Mouse (Mus musculus): ENCODE results near the gene 1700019A02Rik. TPM values are rescaled to one million over a fixed set of nuclear protein-coding genes. Genes with fewer than 3 reads are reported as not detected.

Gene 1700019A02Rik
- total and polyA plus RNA-seq, 3 experiments = not detected

- H3K4me1 ChIP-seq (ENCODE audit: control insufficient read depth in 1 of 2, insufficient read depth in 2 of 2, low read length in 2 of 2) = no peaks in the 10 kb centered on the region
- no peaks in the 10 kb centered on the region for H3K9me3 ChIP-seq (replicated peaks; ENCODE audit: insufficient read depth, low read length)
- H3K9ac ChIP-seq (ENCODE audit: control insufficient read depth, low read depth, low read length, poor library complexity, severe bottlenecking) = no peak overlapping the region
- H3K4me3 ChIP-seq (ENCODE audit: control insufficient read depth in 1 of 2, insufficient read depth in 1 of 2, low read depth in 2 of 2, low read length in 2 of 2) = no peak overlapping the region
- H3K27me3 ChIP-seq (ENCODE audit: control insufficient read depth in 1 of 2, insufficient read depth in 2 of 2, low read length in 2 of 2) = no peaks in the 10 kb centered on the region
- TF ChIP-seq GABPA (IDR thresholded peaks at IDR 0.05; ENCODE audit: low read depth, low read length) (no peak), TAL1 (IDR thresholded peaks at IDR 0.05; ENCODE audit: low read length) (no peak), MAFK (IDR thresholded peaks at IDR 0.05; ENCODE audit: borderline replicate concordance, low read depth, low read length) (no peak), NRF1 (IDR thresholded peaks at IDR 0.05; ENCODE audit: insufficient read depth, low read depth, low read length, poor library complexity, severe bottlenecking) (no peak), POLR2A (IDR thresholded peaks at IDR 0.05; ENCODE audit: control insufficient read depth in 1 of 2, insufficient read depth in 1 of 2, low read depth in 1 of 2, low read length in 2 of 2, poor library complexity in 1 of 2) (no peak), KAT2A (conservative IDR thresholded peaks at IDR 0.05; ENCODE audit: low read depth, low read length) (no peak), SIN3A (IDR thresholded peaks at IDR 0.05; ENCODE audit: low read length) (no peak), EP300 (IDR thresholded peaks at IDR 0.05; ENCODE audit: low read depth in 1 of 2, low read length in 2 of 2) (no peak), NELFE (IDR thresholded peaks at IDR 0.05; ENCODE audit: low read depth, low read length) (no peak)
- no peaks in the 10 kb centered on the region for H3K79me2 ChIP-seq (ENCODE audit: control insufficient read depth, insufficient read depth, low read length, poor library complexity)
- H3K27ac ChIP-seq (ENCODE audit: control insufficient read depth, low read depth, low read length) = no peak overlapping the region
- DNase-seq (ENCODE audit: low read depth, low spot score) = no peak
- no peaks in the 10 kb centered on the region for H3K36me3 ChIP-seq (ENCODE audit: control insufficient read depth in 1 of 2, insufficient read depth in 2 of 2, low read length in 2 of 2)
Observed at GRCm38 (mm10) chr1:53123066-53123465, 64.4 kb downstream of the 1700019A02Rik start.

DNA sequence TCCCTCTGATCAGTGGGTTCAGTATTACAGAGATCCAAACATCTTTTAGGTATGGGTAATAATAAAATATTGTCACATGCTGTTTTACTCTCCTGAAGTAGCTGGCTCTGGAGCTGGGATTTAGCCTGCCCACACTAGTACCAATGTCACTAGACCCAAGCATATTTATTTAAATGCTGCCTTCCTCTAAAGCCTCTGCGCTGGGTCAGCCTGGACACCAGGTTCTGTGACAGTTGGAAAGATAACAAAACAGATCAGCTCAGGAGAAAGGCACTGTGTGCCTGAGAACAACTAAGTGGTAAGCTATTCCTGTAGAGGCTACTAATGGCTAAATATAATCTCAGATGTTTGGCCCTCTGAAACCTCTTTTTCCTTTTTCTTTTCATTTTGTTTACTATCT is 76.9 kb downstream of the 1700019A02Rik start:
- TF ChIP-seq SMC3 (IDR thresholded peaks at IDR 0.05; ENCODE audit: low read depth, low read length) = no peak
- no peak for TF ChIP-seq MYC (IDR thresholded peaks at IDR 0.05; ENCODE audit: low read depth, low read length)
- TF ChIP-seq RAD21 (IDR thresholded peaks at IDR 0.05; ENCODE audit: low read depth, low read length) = no peak
- TF ChIP-seq ETS1 (IDR thresholded peaks at IDR 0.05; ENCODE audit: low read depth, low read length) = no peak
- no peak for TF ChIP-seq CHD2 (IDR thresholded peaks at IDR 0.05; ENCODE audit: low read length)
- TF ChIP-seq ZNF384 (IDR thresholded peaks at IDR 0.05; ENCODE audit: low read depth, low read length) = no peak
- no peak for TF ChIP-seq MAFK (IDR thresholded peaks at IDR 0.05; ENCODE audit: borderline replicate concordance, low read depth, low read length)
- no peak for TF ChIP-seq CHD1 (IDR thresholded peaks at IDR 0.05; ENCODE audit: low read depth, low read length)
- TF ChIP-seq GATA1 (IDR thresholded peaks at IDR 0.05; ENCODE audit: low read depth, low read length) = no peak
- TF ChIP-seq USF1 (IDR thresholded peaks at IDR 0.05; ENCODE audit: low read depth, low read length) = no peak
- Histone ChIP-seq H3K79me2 (ENCODE audit: control insufficient read depth, insufficient read depth, low read length, poor library complexity) (no peaks in the 10 kb centered on the region), H3K36me3 (ENCODE audit: control insufficient read depth in 1 of 2, insufficient read depth in 2 of 2, low read length in 2 of 2) (no peaks in the 10 kb centered on the region)

More for the DNA sequence above, 76.9 kb downstream of the 1700019A02Rik start:
- Histone ChIP-seq H3K9ac (ENCODE audit: control insufficient read depth, low read depth, low read length, poor library complexity, severe bottlenecking) (no peak overlapping the region), H3K4me1 (ENCODE audit: control insufficient read depth in 1 of 2, insufficient read depth in 2 of 2, low read length in 2 of 2) (no peaks in the 10 kb centered on the region), H3K9me3 (replicated peaks; ENCODE audit: insufficient read depth, low read length) (no peaks in the 10 kb centered on the region), H3K4me3 (ENCODE audit: control insufficient read depth in 1 of 2, insufficient read depth in 1 of 2, low read depth in 2 of 2, low read length in 2 of 2) (no peak overlapping the region), H3K27ac (ENCODE audit: control insufficient read depth, low read depth, low read length) (no peak overlapping the region), H3K27me3 (ENCODE audit: control insufficient read depth in 1 of 2, insufficient read depth in 2 of 2, low read length in 2 of 2) (no peaks in the 10 kb centered on the region)
- DNase-seq (ENCODE audit: low read depth, low spot score) = no peak

Other genes starting within 250 kb of the 1700019A02Rik start
- not detected in 2 replicates for gene 1700019D03Rik, start 167.5 kb downstream of the 1700019A02Rik start, total RNA-seq (2012; rRNA removed)
- not detected for gene 1700019D03Rik, start 167.5 kb downstream of the 1700019A02Rik start, polyA plus RNA-seq (2012; ENCODE audit: insufficient read depth in 1 of 2, insufficient read length in 2 of 2, low read depth in 1 of 2, low replicate concordance in 2 of 2, missing spikeins in 1 of 2)
- not detected in 2 replicates for gene Mstn, start 126.0 kb downstream of the 1700019A02Rik start, total RNA-seq (2012; rRNA removed)
- gene Mstn, start 126.0 kb downstream of the 1700019A02Rik start, polyA plus RNA-seq (2012; ENCODE audit: insufficient read depth in 1 of 2, insufficient read length in 2 of 2, low read depth in 1 of 2, low replicate concordance in 2 of 2, missing spikeins in 1 of 2) = not detected
- 13.4 and 13.9 TPM in 2 replicates for gene Pms1, start 109.4 kb upstream of the 1700019A02Rik start, total RNA-seq (2012; rRNA removed)
- 1 to 10 TPM in 1 of 2 experiments, not detected in 1; 9.5 TPM for gene Pms1, start 109.4 kb upstream of the 1700019A02Rik start, polyA plus RNA-seq (2012; ENCODE audit: insufficient read depth in 1 of 2, insufficient read length in 2 of 2, low read depth in 1 of 2, low replicate concordance in 2 of 2, missing spikeins in 1 of 2)
- 26.0 and 31.0 TPM in 2 replicates for gene Ormdl1, start 109.5 kb upstream of the 1700019A02Rik start, total RNA-seq (2012; rRNA removed)
- 100 to 1,000 TPM in 1 of 2 experiments, 10 to 100 TPM in 1; 19.9 to 128 TPM for gene Ormdl1, start 109.5 kb upstream of the 1700019A02Rik start, polyA plus RNA-seq (2012; ENCODE audit: insufficient read depth in 1 of 2, insufficient read length in 2 of 2, low read depth in 1 of 2, low replicate concordance in 2 of 2, missing spikeins in 1 of 2)
- not detected in 2 replicates for gene Gm28778, start 109.5 kb upstream of the 1700019A02Rik start, total RNA-seq (2012; rRNA removed)
- gene Gm28778, start 109.5 kb upstream of the 1700019A02Rik start, polyA plus RNA-seq (2012; ENCODE audit: insufficient read depth in 1 of 2, insufficient read length in 2 of 2, low read depth in 1 of 2, low replicate concordance in 2 of 2, missing spikeins in 1 of 2) = 1 to 10 TPM in 1 of 2 experiments, not detected in 1; 2.0 TPM
- gene Osgepl1, start 126.0 kb upstream of the 1700019A02Rik start, total RNA-seq (2012; rRNA removed) = 14.1 and 16.0 TPM in 2 replicates
- gene Osgepl1, start 126.0 kb upstream of the 1700019A02Rik start, polyA plus RNA-seq (2012; ENCODE audit: insufficient read depth in 1 of 2, insufficient read length in 2 of 2, low read depth in 1 of 2, low replicate concordance in 2 of 2, missing spikeins in 1 of 2) = 10 to 100 TPM in 1 of 2 experiments, not detected in 1; 14.5 TPM
- gene Asdurf, start 165.0 kb upstream of the 1700019A02Rik start, total RNA-seq (2012; rRNA removed) = not detected in 2 replicates
- not detected for gene Asdurf, start 165.0 kb upstream of the 1700019A02Rik start, polyA plus RNA-seq (2012; ENCODE audit: insufficient read depth in 1 of 2, insufficient read length in 2 of 2, low read depth in 1 of 2, low replicate concordance in 2 of 2, missing spikeins in 1 of 2)
- not detected in 2 replicates for gene Gm28551, start 165.0 kb upstream of the 1700019A02Rik start, total RNA-seq (2012; rRNA removed)
- gene Gm28551, start 165.0 kb upstream of the 1700019A02Rik start, polyA plus RNA-seq (2012; ENCODE audit: insufficient read depth in 1 of 2, insufficient read length in 2 of 2, low read depth in 1 of 2, low replicate concordance in 2 of 2, missing spikeins in 1 of 2) = under 1 TPM in 1 of 2 experiments, not detected in 1; 0.46 TPM
- 62.2 and 64.5 TPM in 2 replicates for gene Asnsd1, start 165.1 kb upstream of the 1700019A02Rik start, total RNA-seq (2012; rRNA removed)
- 10 to 100 TPM in 1 of 2 experiments, not detected in 1; 79.7 TPM for gene Asnsd1, start 165.1 kb upstream of the 1700019A02Rik start, polyA plus RNA-seq (2012; ENCODE audit: insufficient read depth in 1 of 2, insufficient read length in 2 of 2, low read depth in 1 of 2, low replicate concordance in 2 of 2, missing spikeins in 1 of 2)